Comparison of ENCODE assay signal across 26 mouse cellular contexts in the genomic region with DNA sequence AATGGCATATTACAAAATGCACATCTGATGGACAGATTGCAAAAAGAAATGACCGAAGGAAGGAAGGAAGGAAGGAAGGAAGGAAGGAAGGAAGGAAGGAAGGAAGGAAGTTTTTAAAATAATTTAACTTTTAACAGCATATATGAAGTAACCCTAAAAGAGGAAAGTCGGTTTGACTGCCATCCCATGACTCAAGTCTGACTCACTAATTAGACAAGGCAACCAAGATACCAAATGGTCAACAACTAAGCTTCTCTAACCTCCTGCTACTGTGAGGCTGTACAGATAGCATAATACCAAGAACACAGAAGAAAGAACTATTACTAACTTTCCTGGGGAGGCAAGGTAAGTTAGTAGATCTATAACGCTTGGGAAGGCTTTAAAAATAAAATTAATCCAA.
DNase-seq lines count a peak whose midpoint lies in the region; ATAC-seq and TF ChIP-seq lines count a peak whose summit lies in the region.
"Had no signal": no experiment of that assay in that cellular context is flagged by ENCODE, and none has a peak within 500 bp of the region (broad histone marks: within the 10 kb centered on the region; RNA-seq: fewer than 3 reads in every experiment).

No protein-coding gene starts in this region.

- H3K27me3 ChIP-seq in C2C12 (ENCODE audit: control insufficient read depth, insufficient read depth, insufficient read length), result no peaks in the 10 kb centered on the region
- H3K27me3 ChIP-seq in myocyte (ENCODE audit: control insufficient read depth, insufficient read depth, insufficient read length), result no peaks in the 10 kb centered on the region
- no peaks in the 10 kb centered on the region for H3K27me3 ChIP-seq in liver, postnatal 0 days (ENCODE audit: insufficient read depth, low read length)
- H3K27me3 ChIP-seq: CH12.LX; embryonic facial prominence, embryonic 12.5 days; forebrain, embryonic 13.5 days; forebrain, embryonic 15.5 days had no signal

- TF ChIP-seq EP300 in liver, postnatal 0 days (IDR thresholded peaks at IDR 0.05; ENCODE audit: low read depth), result no peak

- 77% methylated on average over 3 of the region's 3 CpGs for WGBS in liver, postnatal 0 days (ENCODE audit: insufficient replicate concordance)

- peak overlapping the region; percentile 30 for H3K4me2 ChIP-seq in myocyte (ENCODE audit: low read depth)
- no peak overlapping the region for H3K4me2 ChIP-seq in liver, postnatal 0 days (ENCODE audit: low read depth, low read length)
- H3K4me2 ChIP-seq: embryonic facial prominence, embryonic 12.5 days; forebrain, embryonic 13.5 days; forebrain, embryonic 15.5 days had no signal

- peaks cover 18% of the 10 kb centered on the region for H3K79me3 ChIP-seq in C2C12 (ENCODE audit: low read depth)

- H3K79me2 ChIP-seq in C2C12 (ENCODE audit: control insufficient read depth, insufficient read depth) (peaks cover 49% of the 10 kb centered on the region), myocyte (ENCODE audit: control insufficient read depth, insufficient read depth) (peaks cover 60% of the 10 kb centered on the region)

- no peak for DNase-seq in layer of hippocampus, adult 2 months (ENCODE audit: low spot score in 2 of 2)
- no peak for DNase-seq in layer of hippocampus, adult 11-12 months (ENCODE audit: low spot score)
- DNase-seq in 3T3-L1 (ENCODE audit: low read depth, low spot score), result peak; percentile 81
- no peak for DNase-seq in B cell, adult 2 months
- DNase-seq in left cerebral cortex, adult 18-20 months (ENCODE audit: low spot score in 2 of 2), result no peak
- DNase-seq in liver, postnatal 0 days, result no peak
- DNase-seq: adrenal gland, adult 2 months; adrenal gland, postnatal 10 days; adrenal gland, postnatal 25 days; cerebellum, adult 11 months; cerebellum, adult 18-20 months; cerebellum, adult 8-10 months; cerebellum, adult 9-11 months; cerebellum, postnatal 14 days; cerebellum, postnatal 36 days; embryo, embryonic 11 days; forebrain, postnatal 0 days had no signal

- no peak overlapping the region for H3K9ac ChIP-seq in liver, postnatal 0 days (replicated peaks)
- H3K9ac ChIP-seq: embryonic facial prominence, embryonic 12.5 days; forebrain, embryonic 13.5 days; forebrain, embryonic 15.5 days; forebrain, postnatal 0 days had no signal

- no peak overlapping the region for H3K4me3 ChIP-seq in layer of hippocampus, adult 2 months
- H3K4me3 ChIP-seq in C2C12 (ENCODE audit: insufficient read depth, poor library complexity, severe bottlenecking) (no peak overlapping the region), myocyte (no peak overlapping the region)
- H3K4me3 ChIP-seq in liver, postnatal 0 days (ENCODE audit: low read depth, low read length), result no peak overlapping the region
- H3K4me3 ChIP-seq: embryonic facial prominence, embryonic 10.5 days; embryonic facial prominence, embryonic 12.5 days; forebrain, embryonic 13.5 days; forebrain, embryonic 15.5 days had no signal

- no peaks in the 10 kb centered on the region for H3K4me1 ChIP-seq in liver, postnatal 0 days (ENCODE audit: insufficient read depth)
- H3K4me1 ChIP-seq: embryonic facial prominence, embryonic 10.5 days; embryonic facial prominence, embryonic 12.5 days; forebrain, embryonic 13.5 days; forebrain, embryonic 15.5 days had no signal

- H3ac ChIP-seq in C2C12 (ENCODE audit: control insufficient read depth, insufficient read length, low read depth) (no peak overlapping the region), myocyte (ENCODE audit: control insufficient read depth, insufficient read length) (no peak overlapping the region)

- H3K9me3 ChIP-seq in liver, postnatal 0 days (ENCODE audit: low read length), result no peaks in the 10 kb centered on the region
- H3K9me3 ChIP-seq: embryonic facial prominence, embryonic 10.5 days; embryonic facial prominence, embryonic 12.5 days; forebrain, embryonic 13.5 days; forebrain, embryonic 15.5 days; G1E had no signal

- TF ChIP-seq CTCF in layer of hippocampus, adult 2 months (conservative IDR thresholded peaks at IDR 0.05), result no peak
- TF ChIP-seq CTCF in C2C12 (IDR thresholded peaks at IDR 0.05; ENCODE audit: control insufficient read depth, insufficient read depth, insufficient read length), result no peak
- TF ChIP-seq CTCF in liver, postnatal 0 days (IDR thresholded peaks at IDR 0.05; ENCODE audit: low read depth), result no peak

- no peak for ATAC-seq in liver, postnatal 0 days
- ATAC-seq: CD4-positive, CD25-positive, alpha-beta regulatory T cell, adult 4 months; forebrain, embryonic 13.5 days; forebrain, embryonic 15.5 days; forebrain, postnatal 0 days had no signal

- no peak for TF ChIP-seq POLR2A in myocyte (IDR thresholded peaks at IDR 0.05; ENCODE audit: insufficient read length, low read depth)

- H3K27ac ChIP-seq in layer of hippocampus, adult 2 months, result 0 out of 2 replicates have a peak overlapping the region, but pooled peaks have one; percentile 69
- H3K27ac ChIP-seq in liver, postnatal 0 days (ENCODE audit: low read depth), result no peak overlapping the region
- H3K27ac ChIP-seq: embryonic facial prominence, embryonic 10.5 days; embryonic facial prominence, embryonic 12.5 days; forebrain, embryonic 13.5 days; forebrain, embryonic 15.5 days had no signal

- H3K36me3 ChIP-seq in C2C12 (ENCODE audit: control insufficient read depth, insufficient read depth) (peaks cover 8% of the 10 kb centered on the region), myocyte (ENCODE audit: control insufficient read depth, insufficient read depth) (peaks cover 4% of the 10 kb centered on the region)
- no peaks in the 10 kb centered on the region for H3K36me3 ChIP-seq in liver, postnatal 0 days (replicated peaks; ENCODE audit: insufficient read depth, low read length)
- H3K36me3 ChIP-seq: embryonic facial prominence, embryonic 10.5 days; embryonic facial prominence, embryonic 12.5 days; forebrain, embryonic 15.5 days; G1E had no signal

TF ChIP-seq in C2C12, 6 proteins besides CTCF, POLR2A, EP300 and RAD21:
- TF ChIP-seq FOSL1 (IDR thresholded peaks at IDR 0.05; ENCODE audit: insufficient read depth, low read length, poor library complexity, severe bottlenecking) (peak; percentile 86), MAX (IDR thresholded peaks at IDR 0.05) (no peak)

TF ChIP-seq in myocyte, 11 proteins besides CTCF, POLR2A, EP300 and RAD21:
- no peak for TF ChIP-seq CEBPB (IDR thresholded peaks at IDR 0.05; ENCODE audit: insufficient read depth, poor library complexity, severe bottlenecking)
- no peak for TF ChIP-seq REST (IDR thresholded peaks at IDR 0.05; ENCODE audit: insufficient read depth, insufficient read length)
- no peak for TF ChIP-seq SRF (IDR thresholded peaks at IDR 0.05; ENCODE audit: control insufficient read depth, insufficient read length, low read depth)
- no peak for TF ChIP-seq TCF3 (IDR thresholded peaks at IDR 0.05; ENCODE audit: insufficient read length, low read depth)
- no peak for TF ChIP-seq MYOG (IDR thresholded peaks at IDR 0.05; ENCODE audit: control insufficient read depth in 1 of 3, insufficient read depth in 1 of 3, insufficient read length in 2 of 3, low read depth in 2 of 3)
- TF ChIP-seq MYOD1 (IDR thresholded peaks at IDR 0.05; ENCODE audit: control insufficient read depth in 1 of 3, insufficient read length in 2 of 3, low read depth in 2 of 3), result no peak
- TF ChIP-seq POLR2AphosphoS2 (IDR thresholded peaks at IDR 0.05; ENCODE audit: insufficient read length, low read depth), result no peak
- TF ChIP-seq TCF12 (IDR thresholded peaks at IDR 0.05; ENCODE audit: insufficient read depth, poor library complexity, severe bottlenecking), result no peak
- TF ChIP-seq MAX (IDR thresholded peaks at IDR 0.05; ENCODE audit: low read depth), result no peak
- TF ChIP-seq USF1 (IDR thresholded peaks at IDR 0.05; ENCODE audit: low read depth), result no peak
- TF ChIP-seq E2F4 (IDR thresholded peaks at IDR 0.05; ENCODE audit: insufficient read depth), result no peak
